Comparison of ENCODE assay signal across 24 mouse cellular contexts in the genomic region with DNA sequence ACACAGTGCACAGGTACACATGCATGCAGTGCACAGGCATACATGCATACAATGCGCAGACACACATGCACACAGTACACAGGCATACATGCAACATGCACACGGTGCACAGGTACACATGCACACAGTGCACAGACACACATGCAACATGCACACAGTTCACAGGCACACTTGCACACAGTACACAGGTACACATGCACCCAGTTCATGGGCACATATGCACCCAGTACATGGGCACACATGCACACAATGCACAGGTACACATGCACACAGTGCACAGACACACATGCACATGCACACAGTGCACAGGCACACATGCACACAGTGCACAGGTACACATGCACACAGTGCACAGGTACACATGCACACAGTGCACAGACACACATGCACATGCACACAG.
"Had no signal": no experiment of that assay in that cellular context is flagged by ENCODE, and none has a peak within 500 bp of the region (broad histone marks: within the 10 kb centered on the region; RNA-seq: fewer than 3 reads in every experiment).

No protein-coding gene starts in this region.

- H3K27me3 ChIP-seq: kidney, embryonic 15.5 days; limb, embryonic 13.5 days; limb, embryonic 15.5 days had no signal

- H3K27ac ChIP-seq: heart, adult 2 months; heart, embryonic 13.5 days; heart, embryonic 15.5 days; hindbrain, embryonic 13.5 days; hindbrain, postnatal 0 days; kidney, embryonic 15.5 days; kidney, postnatal 0 days; limb, embryonic 13.5 days; limb, embryonic 15.5 days had no signal

- H3K4me3 ChIP-seq: heart, adult 2 months; heart, embryonic 13.5 days; heart, embryonic 15.5 days; hindbrain, embryonic 13.5 days; kidney, embryonic 15.5 days; limb, embryonic 13.5 days; limb, embryonic 15.5 days had no signal

- ATAC-seq: hindbrain, postnatal 0 days; intestine, embryonic 16.5 days had no signal

- H3K4me2 ChIP-seq: heart, embryonic 11.5 days; heart, embryonic 13.5 days; heart, embryonic 15.5 days; hindbrain, embryonic 13.5 days; kidney, embryonic 15.5 days; limb, embryonic 13.5 days; limb, embryonic 15.5 days had no signal

- H3K36me3 ChIP-seq: heart, embryonic 13.5 days; heart, embryonic 15.5 days; hindbrain, embryonic 13.5 days; kidney, embryonic 15.5 days; limb, embryonic 13.5 days; limb, embryonic 15.5 days had no signal

- H3K9ac ChIP-seq: heart, embryonic 13.5 days; heart, embryonic 15.5 days; hindbrain, embryonic 13.5 days; kidney, embryonic 15.5 days; limb, embryonic 13.5 days; limb, embryonic 15.5 days had no signal

- H3K4me1 ChIP-seq: heart, embryonic 13.5 days; heart, embryonic 15.5 days; limb, embryonic 13.5 days; limb, embryonic 15.5 days had no signal

- DNase-seq: gastrocnemius, postnatal 14 days; gastrocnemius, postnatal 36 days; heart, adult 11 months; heart, adult 2 months; heart, postnatal 14 days; heart, postnatal 36 days; kidney, adult 11 months; kidney, adult 2 months; kidney, adult 9 months; kidney, postnatal 14 days; kidney, postnatal 36 days; layer of hippocampus, adult 9-11 months; layer of hippocampus, postnatal 36 days; left cerebral cortex, postnatal 4 days had no signal

- H3K9me3 ChIP-seq: heart, embryonic 15.5 days; hindbrain, embryonic 13.5 days; kidney, embryonic 15.5 days; limb, embryonic 15.5 days had no signal
